Mouse (Mus musculus) liver, adult (tissue): ENCODE data around the gene Sec1.

Experiments
- GATA4 ChIP-seq: IDR thresholded peaks from 2 replicates; pipeline ENCODE4 v1.6.1; 2014; ENCODE audit warnings: mild to moderate bottlenecking, low read length; ENCODE audit not compliant: insufficient replicate concordance

Gene Sec1

DNA sequence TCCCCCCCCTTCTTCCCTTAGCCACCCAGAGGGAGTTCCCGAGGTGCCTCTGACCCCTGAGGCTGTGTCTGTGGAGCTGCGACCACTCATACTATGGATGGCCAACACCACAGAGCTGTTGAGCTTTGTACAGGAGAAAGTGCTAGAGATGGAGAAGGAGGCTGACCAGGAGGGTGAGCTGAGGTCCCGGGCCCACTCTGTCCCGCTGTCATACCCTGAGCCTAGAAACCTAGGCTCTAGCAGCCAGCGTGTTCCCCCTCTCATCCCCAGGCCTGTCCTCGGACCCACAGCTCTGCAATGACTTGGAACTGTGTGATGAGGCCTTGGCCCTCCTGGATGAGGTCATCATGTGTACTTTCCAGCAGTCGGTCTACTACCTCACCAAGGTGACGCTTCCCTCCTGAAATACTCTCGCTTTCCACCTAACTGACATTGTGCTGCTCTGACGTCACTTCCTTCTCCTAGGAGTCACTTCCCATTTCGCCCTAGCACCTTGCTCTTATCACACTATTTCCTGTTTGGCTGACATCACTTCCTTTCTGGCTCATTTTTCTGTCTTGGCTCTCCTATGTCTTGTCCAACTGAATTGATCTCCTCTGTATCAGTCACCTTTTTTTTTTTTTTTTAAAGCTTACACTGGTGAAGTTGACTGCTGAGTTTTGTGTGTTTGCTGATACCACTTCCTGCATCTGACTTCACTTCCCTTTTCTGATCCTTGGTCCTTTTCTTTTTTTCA, 59.1 kb downstream of the Sec1 start:
- TF ChIP-seq GATA4 = no peak

GRCm38 (mm10) chr7:45632499-45632898, 61.7 kb downstream of the Sec1 start:
- TF ChIP-seq GATA4 = no peak

DNA sequence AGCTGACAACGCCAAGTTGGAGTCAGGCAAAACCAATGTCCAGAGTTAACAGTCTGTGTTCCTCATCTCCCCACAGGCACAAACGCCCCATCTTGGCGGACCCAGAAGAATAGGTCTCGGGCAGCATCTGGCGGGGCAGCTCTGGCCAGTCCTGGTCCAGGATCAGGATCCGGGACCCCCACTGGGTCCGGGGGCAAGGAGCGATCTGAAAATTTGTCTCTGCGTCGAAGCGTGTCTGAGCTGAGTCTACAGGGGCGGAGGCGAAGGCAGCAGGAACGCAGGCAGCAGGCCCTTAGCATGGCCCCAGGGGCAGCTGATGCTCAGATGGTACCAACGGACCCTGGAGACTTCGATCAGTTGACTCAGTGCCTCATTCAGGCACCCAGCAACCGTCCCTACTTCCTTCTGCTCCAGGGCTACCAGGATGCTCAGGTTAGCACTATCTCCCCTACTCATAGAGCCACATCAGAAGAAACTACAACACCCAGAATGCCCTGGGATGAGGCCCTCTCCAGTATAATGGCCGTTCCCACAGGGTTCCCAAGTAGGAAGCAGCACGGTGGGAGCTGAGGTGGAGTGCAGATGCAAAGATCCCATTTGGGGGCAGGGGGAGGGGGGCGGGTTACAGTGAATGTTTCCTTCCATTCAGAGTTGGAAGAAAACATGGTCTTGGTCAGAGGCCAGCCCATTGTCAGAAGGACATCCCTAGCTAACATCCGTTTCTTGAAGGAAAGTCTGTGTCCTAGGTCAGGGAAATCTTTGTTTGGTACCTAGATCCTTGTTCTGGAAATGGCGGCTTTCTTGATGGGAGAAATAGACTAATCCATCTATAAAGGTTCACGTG, 63.9 kb downstream of the Sec1 start:
- no peak for TF ChIP-seq GATA4

GRCm38 (mm10) chr7:45628364-45629294, 65.6 kb downstream of the Sec1 start:
- TF ChIP-seq GATA4 = no peak; the same call in 1 of the 2 replicates
